Mouse (Mus musculus): Measurements from ENCODE around the gene Hmbs. TPM values are rescaled to one million over a fixed set of nuclear protein-coding genes. Genes with fewer than 3 reads are reported as not detected.
A peak's percentile ranks its signal among the peaks of the same experiment; 100 is the strongest.
"Not testable (repeated sequence)": the region's sequence is repeated elsewhere in the genome, so short reads cannot be mapped to it uniquely, and the experiment has no call there.

Hmbs gene
- total RNA-seq (2021), result 10 to 100 TPM; 18.1 to 19.7 TPM
- long read RNA-seq, experiment 1, transcript Hmbs-201 (14 exons, 1,605 nt), result major isoform, 19 of 28 reads
- long read RNA-seq, experiment 1, partial matches to known transcripts, result 4 of 28 reads
- long read RNA-seq, experiment 1, other reads (novel, unspliced or antisense), result 5 of 28 reads
- long read RNA-seq, experiment 2, transcript Hmbs-201 (14 exons, 1,605 nt), result major isoform, 11 of 20 reads
- long read RNA-seq, experiment 2, partial matches to known transcripts, result 2 of 20 reads
- long read RNA-seq, experiment 2, other reads (novel, unspliced or antisense), result 7 of 20 reads

- DNase-seq (ENCODE audit: low spot score in 2 of 2), result peak; percentile 83 to 92
These were observed at the start of gene Hmbs for GRCm38 (mm10) chr9:44343781-44344421. Gene Hmbs (minus strand): TSS chr9:44344228.

GRCm38 (mm10) chr9:44391466-44391865, 47.4 kb upstream of the Hmbs start:
- DNase-seq (ENCODE audit: low spot score in 2 of 2), result peak; percentile 66 to 79

DNA sequence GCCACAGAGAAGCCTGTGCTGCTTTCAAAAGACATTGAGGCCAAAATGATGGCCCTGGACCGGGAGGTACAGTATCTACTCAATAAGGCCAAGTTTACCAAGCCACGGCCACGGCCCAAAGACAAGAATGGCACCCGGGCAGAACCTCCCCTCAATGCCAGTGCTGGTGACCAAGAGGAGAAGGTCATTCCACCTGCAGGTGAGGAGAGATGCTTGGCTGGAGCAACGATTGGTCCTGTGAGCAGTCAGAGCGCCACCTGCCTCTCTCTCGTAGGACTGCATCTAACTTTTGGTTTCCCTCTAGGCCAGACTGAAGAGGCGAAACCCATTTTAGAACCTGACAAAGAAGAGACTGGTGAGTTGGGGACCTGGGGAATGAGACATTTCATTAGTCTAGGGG, 45.2 kb upstream of the Hmbs start:
- peak; percentile 46 to 51 for DNase-seq (ENCODE audit: low spot score in 2 of 2)

- no peak for DNase-seq (ENCODE audit: low spot score in 2 of 2)
These were observed 43.2 kb upstream of the Hmbs start for GRCm38 (mm10) chr9:44387221-44387620.

DNA sequence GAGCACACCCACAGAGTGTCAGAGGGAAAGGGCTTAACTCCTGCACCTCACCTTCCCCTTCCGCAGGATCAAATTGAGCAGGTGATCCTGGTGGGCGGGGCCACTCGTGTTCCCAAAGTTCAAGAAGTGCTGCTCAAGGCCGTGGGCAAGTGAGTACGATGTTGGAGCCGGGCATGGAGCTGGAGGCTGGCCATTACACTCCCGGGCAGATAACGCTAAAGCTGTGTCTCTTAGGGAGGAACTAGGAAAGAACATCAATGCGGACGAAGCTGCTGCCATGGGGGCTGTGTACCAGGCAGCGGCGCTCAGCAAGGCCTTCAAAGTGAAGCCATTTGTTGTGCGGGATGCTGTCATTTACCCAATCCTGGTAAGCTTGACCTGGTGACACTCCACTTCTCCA, 40.6 kb upstream of the Hmbs start:
- no peak for DNase-seq (ENCODE audit: low spot score in 2 of 2)

DNA sequence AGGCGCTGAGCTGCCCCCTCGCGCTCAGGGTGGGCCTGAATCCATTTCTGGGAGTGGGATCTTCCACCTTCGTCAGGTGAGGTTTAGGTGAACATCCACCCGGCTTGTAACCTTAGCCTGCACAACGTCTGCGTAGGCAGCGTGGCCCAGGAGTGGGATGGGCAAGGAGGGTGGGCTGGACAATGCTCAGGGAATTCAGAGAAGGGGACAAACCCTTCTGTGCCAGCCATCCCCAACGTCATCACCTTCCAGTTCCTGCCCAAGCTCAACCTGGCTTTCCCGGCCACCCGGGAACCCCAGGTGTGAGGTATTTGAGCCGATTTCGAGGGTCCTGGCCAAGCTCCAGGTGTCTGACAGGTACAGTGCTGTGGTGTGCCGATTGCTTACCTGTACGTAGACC, 35.8 kb upstream of the Hmbs start:
- no peak for DNase-seq (ENCODE audit: low spot score in 2 of 2)

GRCm38 (mm10) chr9:44379054-44379834, 35.2 kb upstream of the Hmbs start, which contains the start of gene Hyou1:
Gene Hyou1 (plus strand): TSS chr9:44379490.
- peak; percentile 98 to 99 for DNase-seq (ENCODE audit: low spot score in 2 of 2)

DNA sequence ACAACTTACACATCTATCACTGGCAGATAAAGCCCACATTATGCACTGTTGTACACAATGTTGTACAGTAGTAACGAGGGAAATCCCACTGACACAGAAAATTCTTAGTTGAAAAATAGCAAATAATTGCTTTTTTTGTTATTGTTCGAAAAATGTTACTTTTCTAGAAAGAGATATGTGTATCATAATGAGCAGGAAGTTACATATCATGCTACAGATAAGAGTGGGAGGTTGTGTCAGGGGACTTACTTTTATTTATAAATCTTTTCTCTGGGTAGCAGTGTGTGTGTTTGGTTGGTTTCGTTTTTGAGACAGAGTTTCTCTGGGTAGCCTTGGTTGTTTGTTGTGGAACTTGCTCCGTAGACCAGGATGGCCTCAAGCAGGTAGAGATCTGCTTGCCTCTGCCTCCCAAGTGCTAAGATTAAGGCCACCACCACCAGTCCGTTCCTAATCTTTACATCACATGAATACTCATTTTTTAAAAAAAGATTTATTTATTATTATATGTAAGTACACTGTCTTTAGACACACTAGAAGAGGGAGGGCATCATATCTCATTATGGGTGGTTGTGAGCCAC, 34.2 kb upstream of the Hmbs start:
- no peak for DNase-seq (ENCODE audit: low spot score in 2 of 2)

GRCm38 (mm10) chr9:44377335-44377734, 33.3 kb upstream of the Hmbs start:
- DNase-seq (ENCODE audit: low spot score in 2 of 2), result not testable (repeated sequence)

- DNase-seq (ENCODE audit: low spot score in 2 of 2), result no peak
These were observed 32.1 kb upstream of the Hmbs start for GRCm38 (mm10) chr9:44376141-44376540.

DNA sequence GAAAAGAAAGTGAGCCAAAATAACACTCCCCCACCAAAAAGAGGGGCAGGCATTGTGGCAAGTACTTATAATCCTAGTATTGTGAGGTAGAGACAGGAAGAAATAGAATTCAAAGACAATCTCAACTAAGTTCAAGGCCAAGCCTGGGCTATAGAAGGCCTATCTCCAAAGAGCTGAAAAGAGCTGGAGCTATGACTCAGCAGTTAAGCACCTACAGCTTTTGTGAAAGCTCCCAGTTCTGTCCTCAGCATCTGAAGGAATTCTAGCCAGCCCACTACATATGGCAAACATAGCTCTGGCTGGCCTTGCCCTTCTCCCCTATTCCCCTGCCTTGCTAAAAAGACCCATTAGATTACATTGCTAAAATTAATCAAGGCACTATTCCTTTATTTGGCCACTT, 29.4 kb upstream of the Hmbs start:
- no peak for DNase-seq (ENCODE audit: low spot score in 2 of 2)

DNA sequence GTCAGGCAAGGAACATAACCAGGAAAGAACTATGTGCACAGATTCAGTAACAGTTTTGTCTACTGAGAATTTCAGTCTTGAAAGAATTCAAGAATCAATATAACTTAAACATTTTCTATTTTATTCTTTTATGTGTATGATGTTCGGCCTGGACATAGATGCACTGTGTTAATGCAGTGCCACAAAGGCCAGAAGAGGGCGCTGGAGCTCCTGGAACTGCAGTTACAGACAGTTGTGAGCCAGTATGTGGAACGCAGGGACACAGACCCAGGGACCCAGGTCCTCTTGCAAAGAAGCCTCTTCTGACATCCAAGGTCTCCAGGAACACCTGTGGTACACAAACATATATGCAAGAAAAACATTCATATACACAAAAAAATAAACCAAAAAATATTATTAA, 20.5 kb upstream of the Hmbs start:
- DNase-seq (ENCODE audit: low spot score in 2 of 2), result no peak

- not testable (repeated sequence) for DNase-seq (ENCODE audit: low spot score in 2 of 2)
These were observed 17.9 kb upstream of the Hmbs start for GRCm38 (mm10) chr9:44361931-44362330.

GRCm38 (mm10) chr9:44361190-44361917, 17.3 kb upstream of the Hmbs start, which contains the start of gene Vps11:
Gene Vps11 (minus strand): TSS chr9:44361670.
- DNase-seq (ENCODE audit: low spot score in 2 of 2), result peak; percentile 92 to 94

- no peak for DNase-seq (ENCODE audit: low spot score in 2 of 2)
These were observed 13.2 kb upstream of the Hmbs start for GRCm38 (mm10) chr9:44357207-44357606.

DNA sequence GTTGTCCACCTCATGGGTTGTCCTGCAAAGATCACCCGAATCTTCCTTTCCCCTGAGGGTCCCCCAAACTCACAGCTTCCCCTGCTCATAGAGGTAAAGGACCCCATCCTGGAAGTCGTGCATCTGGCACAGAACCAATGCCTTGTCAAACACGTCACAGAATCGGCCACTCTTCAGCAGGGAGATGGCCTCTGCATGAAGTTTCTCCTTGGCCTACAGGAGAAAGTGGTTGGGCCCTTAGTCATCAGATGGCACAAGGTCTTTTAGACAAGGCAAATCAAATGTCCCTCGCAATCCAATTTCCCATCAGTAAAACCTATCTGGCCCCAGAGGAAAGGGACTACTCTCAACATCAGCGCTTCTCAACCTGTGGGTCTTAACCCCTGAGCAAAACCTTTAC, 9.1 kb upstream of the Hmbs start:
- DNase-seq (ENCODE audit: low spot score in 2 of 2), result no peak

GRCm38 (mm10) chr9:44352337-44352736, 8.3 kb upstream of the Hmbs start:
- no peak for DNase-seq (ENCODE audit: low spot score in 2 of 2)

- no peak for DNase-seq (ENCODE audit: low spot score in 2 of 2)
These were observed 7.4 kb upstream of the Hmbs start for GRCm38 (mm10) chr9:44351396-44351795.

GRCm38 (mm10) chr9:44348546-44348945, 4.5 kb upstream of the Hmbs start:
- no peak for DNase-seq (ENCODE audit: low spot score in 2 of 2)

- DNase-seq (ENCODE audit: low spot score in 2 of 2), result no peak
These were observed 3.6 kb upstream of the Hmbs start for GRCm38 (mm10) chr9:44347621-44348020.

DNA sequence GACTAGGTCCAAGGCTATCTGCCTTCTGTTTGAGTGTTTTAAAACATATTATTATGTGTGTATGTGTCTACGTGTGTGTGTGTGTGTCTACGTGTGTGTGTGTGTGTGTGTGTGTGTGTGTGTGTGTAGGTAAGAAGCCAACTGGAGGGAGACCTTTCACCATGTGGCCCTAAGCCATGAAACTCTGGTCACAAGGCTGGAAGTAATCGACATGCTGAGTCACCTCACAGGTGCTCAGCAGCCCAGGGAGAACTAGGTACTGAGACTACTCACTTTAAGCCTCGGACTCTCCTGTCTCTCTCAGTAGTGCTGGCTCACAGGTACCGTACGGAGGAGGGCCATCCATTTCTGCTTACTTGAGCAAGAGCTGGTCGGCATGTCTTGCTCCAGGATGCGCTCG, 3.1 kb upstream of the Hmbs start:
- DNase-seq (ENCODE audit: low spot score in 2 of 2), result no peak

Data from left cerebral cortex, adult 18-20 months (tissue).